Mouse (Mus musculus): ENCODE measurements around the gene Madcam1. TPM values are rescaled to one million over a fixed set of nuclear protein-coding genes. Genes with fewer than 3 reads are reported as not detected.

The Madcam1 gene
- polyA plus RNA-seq, 1 experiment from 2014 or later: not detected

GRCm38 (mm10) chr10:79691986-79692548, 27.7 kb downstream of the Madcam1 start:
- H3K36me3 ChIP-seq (ENCODE audit: insufficient read depth, low read length): peaks cover 12% of the 10 kb centered on the region
- DNase-seq (ENCODE audit: low spot score) (no peak), ATAC-seq (no peak)
- no peak overlapping the region for H3K4me2 ChIP-seq (replicated peaks; ENCODE audit: low read depth, low read length)
- 98% methylated on average over 2 of the region's 2 CpGs for WGBS
- no peaks in the 10 kb centered on the region for H3K27me3 ChIP-seq (replicated peaks; ENCODE audit: insufficient read depth, low read length)
- H3K27ac ChIP-seq (ENCODE audit: low read length): no peak overlapping the region
- no peak overlapping the region for H3K9ac ChIP-seq (replicated peaks; ENCODE audit: low read depth)
- TF ChIP-seq EP300 (IDR thresholded peaks at IDR 0.05) (no peak), CTCF (IDR thresholded peaks at IDR 0.05) (peak; percentile 35)
- no peaks in the 10 kb centered on the region for H3K9me3 ChIP-seq (ENCODE audit: low read length)
- H3K4me1 ChIP-seq (ENCODE audit: insufficient read depth, low read depth, low read length): peaks cover 8% of the 10 kb centered on the region; the same call in 1 of the 2 replicates
- H3K4me3 ChIP-seq (ENCODE audit: low read depth, low read length): no peak overlapping the region

DNA sequence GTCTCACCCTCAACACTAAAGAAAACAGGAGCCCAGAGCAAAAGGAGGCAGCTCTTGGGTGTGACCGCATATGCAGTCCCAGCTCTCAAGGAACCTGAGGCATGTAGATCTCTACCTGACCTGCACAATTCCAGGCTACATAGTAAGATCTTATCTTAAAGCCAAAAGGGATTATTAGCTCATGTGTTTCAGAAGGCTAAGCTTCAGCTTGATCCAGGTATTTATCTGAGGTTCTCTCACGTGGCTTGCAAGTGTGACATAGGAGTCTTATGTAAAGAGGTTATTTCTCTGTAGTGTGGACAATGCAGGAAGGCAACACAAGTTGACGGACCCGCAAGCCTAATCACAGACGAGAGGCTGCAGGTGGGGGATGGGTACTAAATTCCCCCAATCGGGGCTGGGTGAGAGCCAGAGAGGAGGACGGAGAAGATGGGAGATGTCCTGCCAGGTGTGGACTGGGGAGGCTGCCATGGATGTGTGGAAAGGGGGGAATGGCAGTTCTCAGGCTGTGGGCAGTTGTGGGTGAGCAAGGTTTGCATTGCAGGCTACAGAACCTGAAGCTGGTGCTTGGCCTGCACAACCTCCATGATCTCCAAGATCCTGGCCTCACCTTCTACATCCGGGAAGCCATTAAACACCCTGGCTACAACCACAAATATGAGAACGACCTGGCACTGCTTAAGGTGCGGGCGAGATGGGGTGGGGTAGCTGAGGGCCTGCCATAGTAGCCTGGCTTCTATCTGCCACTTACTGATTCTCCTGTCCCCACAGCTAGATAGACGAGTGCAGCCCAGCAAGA, 29.4 kb downstream of the Madcam1 start:
- Histone ChIP-seq H3K27me3 (replicated peaks; ENCODE audit: insufficient read depth, low read length) (no peaks in the 10 kb centered on the region), H3K4me2 (replicated peaks; ENCODE audit: low read depth, low read length) (no peak overlapping the region), H3K4me1 (ENCODE audit: insufficient read depth, low read depth, low read length) (peaks cover 18% of the 10 kb centered on the region; the same call in 1 of the 2 replicates), H3K9me3 (ENCODE audit: low read length) (no peaks in the 10 kb centered on the region), H3K9ac (replicated peaks; ENCODE audit: low read depth) (no peak overlapping the region), H3K4me3 (ENCODE audit: low read depth, low read length) (no peak overlapping the region), H3K36me3 (ENCODE audit: insufficient read depth, low read length) (no peaks in the 10 kb centered on the region), H3K27ac (ENCODE audit: low read length) (no peak overlapping the region)
- DNase-seq (ENCODE audit: low spot score): no peak
- no peak for ATAC-seq
- TF ChIP-seq CTCF (IDR thresholded peaks at IDR 0.05) (no peak), EP300 (IDR thresholded peaks at IDR 0.05) (no peak)
- 56% methylated on average over 12 of the region's 12 CpGs for WGBS

DNA sequence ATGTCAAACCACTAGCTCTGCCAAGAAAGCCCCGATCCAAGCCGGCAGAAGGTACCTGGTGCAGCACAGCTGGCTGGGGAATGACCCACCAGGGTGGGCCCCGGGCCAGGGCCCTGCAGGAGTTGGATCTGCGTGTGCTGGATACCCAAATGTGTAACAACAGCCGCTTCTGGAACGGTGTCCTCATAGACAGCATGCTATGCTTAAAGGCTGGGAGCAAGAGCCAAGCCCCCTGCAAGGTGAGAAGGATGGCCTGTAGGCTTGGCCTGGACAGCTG, 30.0 kb downstream of the Madcam1 start:
- no peaks in the 10 kb centered on the region for H3K9me3 ChIP-seq (ENCODE audit: low read length)
- ATAC-seq (no peak), DNase-seq (ENCODE audit: low spot score) (no peak)
- TF ChIP-seq EP300 (IDR thresholded peaks at IDR 0.05): no peak
- TF ChIP-seq CTCF (IDR thresholded peaks at IDR 0.05): no peak
- H3K4me2 ChIP-seq (replicated peaks; ENCODE audit: low read depth, low read length): no peak overlapping the region
- WGBS: 78% methylated on average over 6 of the region's 6 CpGs
- peaks cover 19% of the 10 kb centered on the region; the same call in 1 of the 2 replicates for H3K4me1 ChIP-seq (ENCODE audit: insufficient read depth, low read depth, low read length)
- H3K36me3 ChIP-seq (ENCODE audit: insufficient read depth, low read length): no peaks in the 10 kb centered on the region
- H3K27ac ChIP-seq (ENCODE audit: low read length): no peak overlapping the region
- no peak overlapping the region for H3K9ac ChIP-seq (replicated peaks; ENCODE audit: low read depth)
- H3K4me3 ChIP-seq (ENCODE audit: low read depth, low read length): no peak overlapping the region
- no peaks in the 10 kb centered on the region for H3K27me3 ChIP-seq (replicated peaks; ENCODE audit: insufficient read depth, low read length)

DNA sequence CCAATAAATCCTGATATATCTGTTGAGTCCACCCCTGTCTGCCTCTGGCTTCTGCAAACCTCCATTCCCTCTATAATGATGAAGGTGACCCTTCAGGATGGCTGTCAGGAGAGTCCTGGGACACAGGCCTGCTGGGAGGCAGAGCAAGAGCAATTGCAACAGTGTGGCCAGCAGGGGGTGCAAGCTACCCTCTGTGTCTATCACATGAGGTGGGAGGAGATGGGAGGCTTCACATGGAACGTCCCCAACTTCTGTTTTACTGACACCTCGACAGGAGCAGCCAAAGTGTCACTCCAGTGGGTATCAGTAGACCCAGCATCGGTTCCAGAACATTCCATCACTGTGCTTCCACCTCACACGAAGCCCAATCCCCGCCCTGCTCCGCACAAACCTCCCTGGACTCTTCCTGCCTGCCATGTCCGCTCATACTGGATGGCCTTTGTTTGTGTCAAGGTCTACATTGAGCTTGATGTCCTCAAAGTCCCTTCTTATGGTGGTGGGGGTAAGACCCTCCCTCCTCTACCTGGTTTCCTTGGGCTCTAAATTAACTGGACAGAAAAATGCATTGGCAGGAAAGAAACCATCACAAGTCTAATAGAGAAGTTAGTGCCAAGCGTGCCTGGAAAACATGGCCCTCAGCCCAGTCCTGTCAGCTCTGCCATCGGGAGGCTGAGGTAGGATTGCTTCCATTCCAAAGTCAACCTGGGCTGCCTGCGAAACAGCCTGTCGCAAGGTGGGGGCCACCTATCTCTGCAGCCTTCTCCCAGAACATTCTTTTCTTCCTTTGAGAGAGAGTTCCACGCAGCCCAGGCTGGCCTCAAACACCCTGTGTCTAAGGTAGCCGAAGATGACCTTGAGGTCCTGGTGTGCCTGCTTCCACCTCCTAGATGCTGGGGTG, 31.1 kb downstream of the Madcam1 start:
- ATAC-seq: peak; percentile 58
- H3K9ac ChIP-seq (replicated peaks; ENCODE audit: low read depth): no peak overlapping the region
- no peak overlapping the region for H3K4me2 ChIP-seq (replicated peaks; ENCODE audit: low read depth, low read length)
- DNase-seq (ENCODE audit: low spot score): peak; percentile 91
- H3K9me3 ChIP-seq (ENCODE audit: low read length): no peaks in the 10 kb centered on the region
- TF ChIP-seq EP300 (IDR thresholded peaks at IDR 0.05) (no peak), CTCF (IDR thresholded peaks at IDR 0.05) (peak; percentile 98)
- 45% methylated on average over 13 of the region's 13 CpGs for WGBS
- H3K4me3 ChIP-seq (ENCODE audit: low read depth, low read length): no peak overlapping the region
- no peaks in the 10 kb centered on the region for H3K36me3 ChIP-seq (ENCODE audit: insufficient read depth, low read length)
- H3K4me1 ChIP-seq (ENCODE audit: insufficient read depth, low read depth, low read length): peaks cover 23% of the 10 kb centered on the region; the same call in 1 of the 2 replicates
- peak overlapping the region; percentile 79 for H3K27ac ChIP-seq (ENCODE audit: low read length)
- H3K27me3 ChIP-seq (replicated peaks; ENCODE audit: insufficient read depth, low read length): no peaks in the 10 kb centered on the region

DNA sequence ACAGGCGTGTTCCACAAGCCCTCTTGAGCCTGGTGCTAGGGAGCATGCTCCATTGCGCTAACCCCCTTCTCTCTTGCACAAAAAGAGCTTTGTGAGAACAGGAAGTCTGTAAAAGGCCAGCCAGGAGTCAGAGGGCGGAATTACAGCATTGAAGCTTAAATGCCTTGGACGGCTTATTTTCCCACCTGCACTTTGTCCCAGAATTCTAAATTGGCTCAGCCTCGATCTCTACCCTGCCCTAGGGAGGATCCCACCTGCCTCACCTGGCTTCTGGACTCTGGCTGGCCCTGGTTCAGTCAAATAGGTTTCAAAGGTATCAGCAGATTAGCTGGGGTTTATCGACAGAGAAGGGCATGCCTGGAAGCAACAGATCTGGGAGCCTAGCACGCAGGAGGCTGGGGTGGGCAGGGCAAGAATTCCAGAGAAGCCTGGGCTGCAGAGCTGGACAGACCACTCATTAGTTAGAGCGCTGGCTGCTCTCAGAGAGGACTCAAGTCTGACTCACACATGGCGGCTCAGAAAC, 31.8 kb downstream of the Madcam1 start:
- Histone ChIP-seq H3K4me1 (ENCODE audit: insufficient read depth, low read depth, low read length) (peaks cover 23% of the 10 kb centered on the region; the same call in 1 of the 2 replicates), H3K27ac (ENCODE audit: low read length) (peak overlapping the region; percentile 79), H3K9me3 (ENCODE audit: low read length) (no peaks in the 10 kb centered on the region), H3K4me2 (replicated peaks; ENCODE audit: low read depth, low read length) (no peak overlapping the region; the same call in 1 of the 2 replicates), H3K9ac (replicated peaks; ENCODE audit: low read depth) (no peak overlapping the region), H3K27me3 (replicated peaks; ENCODE audit: insufficient read depth, low read length) (no peaks in the 10 kb centered on the region), H3K36me3 (ENCODE audit: insufficient read depth, low read length) (no peaks in the 10 kb centered on the region), H3K4me3 (ENCODE audit: low read depth, low read length) (no peak overlapping the region)
- no peak for TF ChIP-seq EP300 (IDR thresholded peaks at IDR 0.05)
- TF ChIP-seq CTCF (IDR thresholded peaks at IDR 0.05): no peak
- WGBS: 27% methylated on average over 9 of the region's 9 CpGs
- peak; percentile 61 for ATAC-seq
- DNase-seq (ENCODE audit: low spot score): peak; percentile 76

DNA sequence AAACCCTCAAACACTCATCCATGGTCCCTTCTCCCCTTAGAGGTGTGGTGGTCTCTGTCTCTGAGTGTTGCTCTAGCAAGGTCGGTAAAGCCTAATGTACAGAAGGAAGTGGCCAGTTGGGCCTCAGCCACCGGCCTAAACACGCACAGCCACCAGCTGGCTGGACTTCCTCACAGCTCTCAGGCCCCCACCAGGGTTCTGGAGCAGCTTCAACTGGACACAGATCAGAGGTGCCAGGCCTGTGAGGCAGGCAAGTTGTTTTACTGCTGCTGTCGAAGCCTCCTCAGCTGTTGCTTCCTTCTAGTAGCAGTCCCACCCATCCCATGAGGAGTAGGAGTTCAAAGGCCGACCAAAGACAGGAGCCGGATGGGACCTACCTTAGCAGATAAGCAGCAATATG, 33.6 kb downstream of the Madcam1 start:
- Histone ChIP-seq H3K4me1 (ENCODE audit: insufficient read depth, low read depth, low read length) (peaks cover 28% of the 10 kb centered on the region; the same call in 1 of the 2 replicates), H3K27me3 (replicated peaks; ENCODE audit: insufficient read depth, low read length) (no peaks in the 10 kb centered on the region), H3K27ac (ENCODE audit: low read length) (peak overlapping the region; percentile 79), H3K4me3 (ENCODE audit: low read depth, low read length) (no peak overlapping the region), H3K36me3 (ENCODE audit: insufficient read depth, low read length) (no peaks in the 10 kb centered on the region), H3K9ac (replicated peaks; ENCODE audit: low read depth) (no peak overlapping the region), H3K4me2 (replicated peaks; ENCODE audit: low read depth, low read length) (no peak overlapping the region), H3K9me3 (ENCODE audit: low read length) (no peaks in the 10 kb centered on the region)
- ATAC-seq: peak; percentile 24
- peak; percentile 76 for DNase-seq (ENCODE audit: low spot score)
- TF ChIP-seq CTCF (IDR thresholded peaks at IDR 0.05) (no peak), EP300 (IDR thresholded peaks at IDR 0.05) (no peak)
- WGBS: 29% methylated on average over 6 of the region's 6 CpGs
